Mouse (Mus musculus): Measurements from ENCODE around the gene Lrrc58.

- TF ChIP-seq CTCF (IDR thresholded peaks at IDR 0.05; ENCODE audit: low read depth) = no peak
- no peak for TF ChIP-seq EP300 (IDR thresholded peaks at IDR 0.05; ENCODE audit: low read depth)
Measured at GRCm38 (mm10) chr16:37856327-37856726, 11.9 kb upstream of the Lrrc58 start.

All from liver, embryonic 14.5 days (tissue).